Mouse (Mus musculus): ENCODE measurements at regions not wholly inside any gene's neighbourhood (a gene's known extent, or its start where the extent isn't known, plus 50 kb on each side); places are given as distances from the start of the nearest gene placed in this dataset.

- DNase-seq (ENCODE audit: low spot score in 2 of 2): no peak
Observed at GRCm38 (mm10) chr8:31314692-31315358, 2113.7 kb upstream of the 5930422O12Rik start.

- DNase-seq (ENCODE audit: low spot score in 2 of 2): no peak
Observed at GRCm38 (mm10) chr8:31315359-31315705, 2113.2 kb upstream of the 5930422O12Rik start.

DNA sequence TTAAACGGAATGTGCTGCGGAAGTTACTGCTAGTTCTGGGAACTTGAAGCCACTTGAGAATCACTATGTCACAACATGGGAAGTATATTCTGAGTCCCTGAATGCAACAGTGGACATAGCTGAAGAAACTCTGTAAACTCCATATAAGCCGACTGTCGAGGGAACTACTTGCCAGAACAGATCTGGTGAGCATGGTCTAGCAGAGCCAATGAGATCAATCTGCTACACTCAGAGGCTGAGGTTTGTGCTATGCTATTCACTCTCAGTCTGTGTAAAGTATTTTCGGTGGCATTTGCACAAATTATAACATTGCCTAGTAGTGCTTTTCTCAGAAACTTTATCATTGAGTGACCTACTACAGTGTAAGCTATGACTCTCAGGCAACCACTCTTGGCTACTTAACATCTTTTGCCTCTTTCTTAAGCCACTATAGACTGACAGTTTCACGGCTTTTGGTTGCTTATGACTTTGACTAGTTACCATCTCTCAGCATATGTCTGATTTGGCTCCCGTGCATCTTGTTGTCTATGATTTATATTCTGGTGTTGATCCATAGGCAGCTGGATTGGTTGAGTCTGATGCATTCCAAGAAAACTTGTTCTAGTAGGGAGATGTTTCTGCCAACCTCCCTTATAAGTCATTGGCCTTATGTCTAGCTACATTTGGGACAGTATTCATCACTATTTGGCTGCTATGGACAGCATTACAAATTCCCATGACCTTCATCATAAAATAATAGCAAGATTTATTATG, 2094.8 kb upstream of the 5930422O12Rik start:
- no peak for DNase-seq (ENCODE audit: low spot score in 2 of 2)

GRCm38 (mm10) chr8:31348504-31348903, 2080.0 kb upstream of the 5930422O12Rik start:
- no peak for DNase-seq (ENCODE audit: low spot score in 2 of 2)

GRCm38 (mm10) chr8:31369636-31370035, 2058.9 kb upstream of the 5930422O12Rik start:
- no peak for DNase-seq (ENCODE audit: low spot score in 2 of 2)

GRCm38 (mm10) chr8:31370137-31371010, 2058.1 kb upstream of the 5930422O12Rik start:
- no peak for DNase-seq (ENCODE audit: low spot score in 2 of 2)

DNA sequence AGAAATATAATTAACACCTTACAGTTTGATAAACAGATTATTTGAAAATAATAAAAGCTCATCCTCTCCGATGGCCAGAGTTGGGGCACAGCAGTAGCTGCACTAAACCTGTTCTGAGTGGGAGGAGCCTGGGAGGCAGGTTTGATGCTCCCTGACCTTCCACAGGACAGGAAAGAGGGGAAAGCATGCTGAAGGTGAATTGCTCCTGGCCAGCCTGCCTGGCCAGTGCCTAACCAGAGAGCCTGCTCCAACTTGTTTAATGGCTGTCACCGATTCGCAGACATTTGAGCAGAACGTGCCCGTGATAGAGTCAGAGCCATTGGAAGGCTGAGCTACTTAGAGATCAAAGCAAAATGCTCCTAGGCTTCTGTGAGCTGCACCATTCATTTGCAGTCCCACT, 2056.9 kb upstream of the 5930422O12Rik start:
- no peak for DNase-seq (ENCODE audit: low spot score in 2 of 2)

DNA sequence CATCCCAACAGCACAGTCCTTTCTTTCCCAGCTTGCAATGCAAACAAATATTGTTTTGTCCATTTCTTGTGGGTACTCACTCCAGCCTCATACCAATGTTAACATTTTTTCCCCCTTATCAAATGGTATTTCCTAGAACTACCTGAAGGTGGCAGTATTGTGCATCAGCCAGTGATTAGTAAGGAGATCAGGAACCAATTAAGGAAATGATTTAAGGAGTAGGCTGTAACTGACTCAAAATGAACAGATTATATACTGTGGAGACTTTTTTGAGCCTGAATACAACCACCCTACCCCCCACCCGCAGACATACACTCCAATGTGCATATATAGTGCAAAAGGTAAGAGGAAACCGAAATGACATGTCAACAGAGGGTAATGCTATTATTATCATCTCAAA, 2056.1 kb upstream of the 5930422O12Rik start:
- DNase-seq (ENCODE audit: low spot score in 2 of 2): no peak

DNA sequence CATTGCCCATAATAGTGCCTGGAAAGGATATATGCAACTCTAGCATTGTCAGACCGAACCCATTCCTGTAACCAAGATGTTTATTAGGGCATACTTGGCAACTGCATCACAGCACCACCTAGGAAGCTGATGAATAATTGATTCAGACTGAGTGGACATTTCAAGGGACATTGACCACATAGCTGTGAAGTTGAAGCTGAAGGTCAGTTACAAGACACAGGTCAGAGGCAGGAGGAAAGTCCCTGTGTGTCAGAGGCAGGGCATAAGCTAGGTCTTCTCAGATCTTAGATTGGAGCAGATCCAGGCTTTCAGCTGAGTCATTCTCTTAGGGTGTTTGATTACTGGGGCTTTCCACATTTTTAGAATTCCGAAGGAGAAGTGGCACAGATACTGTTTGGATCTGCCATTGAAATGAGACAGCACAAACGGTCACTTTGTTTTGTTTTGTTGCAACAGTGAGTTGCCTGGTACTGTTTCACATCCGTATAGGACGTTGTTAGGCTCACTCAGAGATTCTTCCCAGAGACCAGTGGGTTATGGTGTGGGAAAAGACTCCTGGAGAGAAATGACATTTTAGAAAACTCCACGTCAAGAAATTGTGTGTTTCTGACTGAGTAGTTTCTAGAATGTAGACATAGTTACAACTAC, 2055.2 kb upstream of the 5930422O12Rik start:
- DNase-seq (ENCODE audit: low spot score in 2 of 2): no peak

DNA sequence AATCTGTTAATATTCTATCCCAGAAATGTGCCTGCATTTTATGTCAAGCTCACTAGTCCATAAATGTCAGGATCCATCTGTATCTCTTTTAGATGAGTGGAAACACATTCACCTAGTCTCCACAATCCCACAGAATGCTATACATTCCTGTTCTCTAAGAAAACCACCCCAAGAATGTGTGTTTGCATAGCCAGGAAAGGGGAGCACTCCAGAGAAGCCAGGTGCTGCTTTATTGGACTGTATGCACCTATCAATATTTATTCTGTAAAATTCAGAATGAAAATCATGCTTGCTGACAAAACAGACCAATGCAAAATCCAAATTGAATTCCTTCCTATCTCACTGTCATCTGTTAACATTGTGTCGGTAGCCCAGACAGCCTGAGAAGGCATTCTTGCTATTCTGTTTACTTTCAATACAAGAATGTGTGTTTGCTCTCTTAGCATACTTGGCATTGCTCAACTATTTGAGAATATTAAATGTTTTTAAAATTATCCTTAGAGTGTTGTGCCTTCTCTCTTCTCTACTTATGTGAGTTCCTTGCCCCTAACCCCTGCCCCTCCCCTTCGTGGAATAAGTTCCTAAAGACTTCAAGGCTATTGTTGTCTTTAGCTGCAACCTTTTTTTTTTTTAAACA, 2050.7 kb upstream of the 5930422O12Rik start:
- no peak for DNase-seq (ENCODE audit: low spot score in 2 of 2)

GRCm38 (mm10) chr8:31404811-31405210, 2023.7 kb upstream of the 5930422O12Rik start:
- no peak for DNase-seq (ENCODE audit: low spot score in 2 of 2)

DNA sequence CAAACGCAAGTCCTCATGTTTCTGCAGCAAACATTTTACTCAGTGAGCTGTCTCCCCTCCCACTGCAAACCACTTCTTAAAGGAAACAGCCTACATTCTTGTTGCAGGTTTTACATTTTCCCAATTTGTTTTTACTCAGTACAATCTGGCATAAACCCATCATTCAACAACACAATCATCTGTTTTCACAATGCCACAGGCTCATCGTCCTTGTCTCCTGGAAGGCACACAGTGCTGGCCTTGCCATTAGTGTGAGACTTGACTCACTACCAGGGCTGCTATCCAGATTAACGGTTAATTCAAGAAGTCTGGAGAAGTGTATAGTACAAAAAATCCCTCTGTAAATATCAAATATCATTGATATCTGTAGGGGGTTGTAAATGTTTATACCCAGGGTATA, 2006.3 kb upstream of the 5930422O12Rik start:
- no peak for DNase-seq (ENCODE audit: low spot score in 2 of 2)

GRCm38 (mm10) chr8:31427706-31428105, 2000.8 kb upstream of the 5930422O12Rik start:
- DNase-seq (ENCODE audit: low spot score in 2 of 2): no peak

GRCm38 (mm10) chr8:31436445-31437191, 1991.9 kb upstream of the 5930422O12Rik start:
- no peak for DNase-seq (ENCODE audit: low spot score in 2 of 2)

DNA sequence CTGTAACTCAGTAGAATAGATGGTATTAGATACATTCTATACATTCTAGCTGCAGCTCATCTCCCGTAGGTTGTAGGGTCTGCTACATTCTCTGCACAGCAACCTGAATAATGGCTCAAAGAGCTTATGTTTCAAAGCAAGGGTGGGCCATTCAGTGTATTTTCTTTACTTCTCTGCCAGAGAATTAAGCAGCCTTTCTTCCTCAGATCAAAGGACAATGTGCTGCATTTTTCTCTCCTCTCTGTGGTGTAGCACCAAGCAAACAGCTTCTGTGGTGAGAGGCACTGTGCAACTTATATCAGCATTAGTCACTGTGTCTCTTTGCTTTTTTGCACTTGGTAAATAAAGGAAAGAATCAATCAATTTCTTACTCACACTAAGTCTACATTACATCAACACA, 1983.7 kb upstream of the 5930422O12Rik start:
- no peak for DNase-seq (ENCODE audit: low spot score in 2 of 2)

DNA sequence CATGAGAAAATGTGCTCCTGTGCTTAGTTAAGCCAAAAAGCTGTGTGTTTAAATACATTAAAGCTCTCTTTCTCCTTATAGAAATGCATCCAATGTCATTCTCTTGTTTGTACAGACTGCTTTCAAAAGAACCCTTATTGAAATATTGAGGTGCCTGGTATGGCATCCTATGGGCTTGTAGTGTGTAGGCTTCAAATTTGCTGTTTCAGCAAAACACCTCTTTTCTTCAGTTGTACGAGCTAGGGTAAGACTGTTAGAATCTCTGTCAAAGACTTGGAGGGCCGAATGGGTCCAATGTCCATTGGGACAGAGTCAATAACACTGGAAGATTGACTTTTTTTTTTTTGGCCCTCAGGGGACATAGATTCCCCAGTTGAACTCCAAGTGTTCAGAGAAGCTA, 1980.5 kb upstream of the 5930422O12Rik start:
- no peak for DNase-seq (ENCODE audit: low spot score in 2 of 2)

GRCm38 (mm10) chr8:31454736-31455391, 1973.6 kb upstream of the 5930422O12Rik start:
- DNase-seq (ENCODE audit: low spot score in 2 of 2): peak in 1 of 2 experiments; percentile 4

- peak; percentile 43 to 54 for DNase-seq (ENCODE audit: low spot score in 2 of 2)
Observed at GRCm38 (mm10) chr8:31460349-31460748, 1968.2 kb upstream of the 5930422O12Rik start.

Measured in layer of hippocampus, postnatal 10 days (tissue).